Mouse (Mus musculus): Measurements from ENCODE around the gene Faim2.
A peak's percentile ranks its signal among the peaks of the same experiment; 100 is the strongest.

Gene Faim2

GRCm38 (mm10) chr15:99470224-99470761 lies 57.7 kb downstream of the Faim2 start:
- DNase-seq (ENCODE audit: extremely low read depth, insufficient read length, low spot score): no peak

GRCm38 (mm10) chr15:99469736-99470135 lies 58.2 kb downstream of the Faim2 start:
- no peak for DNase-seq (ENCODE audit: extremely low read depth, insufficient read length, low spot score)

- peak; percentile 70 for DNase-seq (ENCODE audit: extremely low read depth, insufficient read length, low spot score)
Measured at GRCm38 (mm10) chr15:99469067-99469466, 58.9 kb downstream of the Faim2 start.

GRCm38 (mm10) chr15:99463194-99463593 lies 64.8 kb downstream of the Faim2 start:
- DNase-seq (ENCODE audit: extremely low read depth, insufficient read length, low spot score): no peak

GRCm38 (mm10) chr15:99457606-99458401 lies 70.2 kb downstream of the Faim2 start, which contains the start of gene Nckap5l:
Gene Nckap5l, minus strand, starts transcription at chr15:99457748.
- peak; percentile 95 for DNase-seq (ENCODE audit: extremely low read depth, insufficient read length, low spot score)

- no peak for DNase-seq (ENCODE audit: extremely low read depth, insufficient read length, low spot score)
Measured at GRCm38 (mm10) chr15:99456963-99457605, 70.9 kb downstream of the Faim2 start.

GRCm38 (mm10) chr15:99456338-99456962 lies 71.5 kb downstream of the Faim2 start:
- DNase-seq (ENCODE audit: extremely low read depth, insufficient read length, low spot score): no peak

- DNase-seq (ENCODE audit: extremely low read depth, insufficient read length, low spot score): no peak
Measured at GRCm38 (mm10) chr15:99455415-99455814, 72.5 kb downstream of the Faim2 start.

- DNase-seq (ENCODE audit: extremely low read depth, insufficient read length, low spot score): no peak
Measured at GRCm38 (mm10) chr15:99454585-99455279, 73.2 kb downstream of the Faim2 start.

GRCm38 (mm10) chr15:99453153-99453900 lies 74.6 kb downstream of the Faim2 start:
- no peak for DNase-seq (ENCODE audit: extremely low read depth, insufficient read length, low spot score)

GRCm38 (mm10) chr15:99449751-99450280 lies 78.1 kb downstream of the Faim2 start:
- DNase-seq (ENCODE audit: extremely low read depth, insufficient read length, low spot score): no peak

- no peak for DNase-seq (ENCODE audit: extremely low read depth, insufficient read length, low spot score)
Measured at GRCm38 (mm10) chr15:99449131-99449750, 78.7 kb downstream of the Faim2 start.
